Comparison of ENCODE assay signal across 8 mouse cellular contexts in genomic region chr7:44847772-44848171, GRCm38 (mm10). TPM values are rescaled to one million over a fixed set of nuclear protein-coding genes. Genes with fewer than 3 reads are reported as not detected.
DNase-seq lines count a peak whose midpoint lies in the region; ATAC-seq and TF ChIP-seq lines count a peak whose summit lies in the region.

No protein-coding gene starts in this region.

- no peaks in the 10 kb centered on the region for H3K9me3 ChIP-seq in kidney, embryonic 16.5 days (ENCODE audit: low read length)
- no peaks in the 10 kb centered on the region for H3K9me3 ChIP-seq in hindbrain, embryonic 14.5 days (ENCODE audit: control insufficient read depth, low read length)
- H3K9me3 ChIP-seq in midbrain, embryonic 16.5 days (replicated peaks; ENCODE audit: control insufficient read depth, low read length, poor library complexity, severe bottlenecking): no peaks in the 10 kb centered on the region

- WGBS in kidney, embryonic 16.5 days: 75% methylated on average over 5 of the region's 5 CpGs
- 81% methylated on average over 5 of the region's 5 CpGs for WGBS in hindbrain, embryonic 14.5 days
- WGBS in midbrain, embryonic 16.5 days: 83% methylated on average over 5 of the region's 5 CpGs

- no peak for TF ChIP-seq CTCF in cortical plate, adult 2 months (IDR thresholded peaks at IDR 0.05; ENCODE audit: extremely low read depth, insufficient read depth, low read length)

- no peak for DNase-seq in kidney, postnatal 14 days
- no peak for DNase-seq in hindbrain, embryonic 14.5 days (ENCODE audit: low spot score)
- DNase-seq in thymus, postnatal 4 days: no peak
- no peak for DNase-seq in frontal cortex, postnatal 10 days (ENCODE audit: low spot score in 2 of 2)

- H3K4me1 ChIP-seq in kidney, embryonic 16.5 days (ENCODE audit: insufficient read depth, low read length): peaks cover 23% of the 10 kb centered on the region
- peaks cover 3% of the 10 kb centered on the region for H3K4me1 ChIP-seq in cortical plate, adult 2 months (ENCODE audit: control insufficient read depth, insufficient read depth, low read length)
- H3K4me1 ChIP-seq in hindbrain, embryonic 14.5 days (replicated peaks; ENCODE audit: control insufficient read depth, insufficient read depth, low read length): peaks cover 19% of the 10 kb centered on the region
- peaks cover 20% of the 10 kb centered on the region for H3K4me1 ChIP-seq in midbrain, embryonic 16.5 days (ENCODE audit: control insufficient read depth, insufficient read depth, low read length)

- TF ChIP-seq POLR2A in cortical plate, adult 2 months (IDR thresholded peaks at IDR 0.05; ENCODE audit: extremely low read depth, insufficient read depth, low read length): no peak

- H3K27ac ChIP-seq in kidney, embryonic 16.5 days (ENCODE audit: low read length): peak overlapping the region; percentile 99; the same call in 1 of the 2 replicates
- no peak overlapping the region for H3K27ac ChIP-seq in cortical plate, adult 2 months (ENCODE audit: insufficient read depth, low read length)
- peak overlapping the region; percentile 98 for H3K27ac ChIP-seq in hindbrain, embryonic 14.5 days
- H3K27ac ChIP-seq in midbrain, embryonic 16.5 days (ENCODE audit: low read length): no peak overlapping the region; the same call in 1 of the 2 replicates

- peak overlapping the region; percentile 93 for H3K9ac ChIP-seq in kidney, embryonic 16.5 days (replicated peaks; ENCODE audit: low read length)
- peak overlapping the region; percentile 50 for H3K9ac ChIP-seq in hindbrain, embryonic 14.5 days
- peak overlapping the region; percentile 56 for H3K9ac ChIP-seq in midbrain, embryonic 16.5 days (ENCODE audit: low read depth, low read length)

- peak overlapping the region; percentile 81 for H3K4me3 ChIP-seq in kidney, embryonic 16.5 days (ENCODE audit: low read length)
- peak overlapping the region; percentile 45 for H3K4me3 ChIP-seq in cortical plate, adult 2 months (ENCODE audit: insufficient read depth, low read length)
- peak overlapping the region; percentile 74 for H3K4me3 ChIP-seq in hindbrain, embryonic 14.5 days (replicated peaks; ENCODE audit: low read length)
- H3K4me3 ChIP-seq in midbrain, embryonic 16.5 days (ENCODE audit: low read depth, low read length): peak overlapping the region; percentile 57

- peak overlapping the region; percentile 85 for H3K4me2 ChIP-seq in kidney, embryonic 16.5 days (replicated peaks; ENCODE audit: low read depth, low read length)
- H3K4me2 ChIP-seq in hindbrain, embryonic 14.5 days (replicated peaks): peak overlapping the region; percentile 85
- peak overlapping the region; percentile 67 for H3K4me2 ChIP-seq in midbrain, embryonic 16.5 days (ENCODE audit: low read length)

- H3K36me3 ChIP-seq in kidney, embryonic 16.5 days (ENCODE audit: insufficient read depth, low read length): peaks cover 48% of the 10 kb centered on the region
- H3K36me3 ChIP-seq in hindbrain, embryonic 14.5 days (replicated peaks; ENCODE audit: control insufficient read depth, insufficient read depth): peaks cover 45% of the 10 kb centered on the region
- H3K36me3 ChIP-seq in midbrain, embryonic 16.5 days (ENCODE audit: control insufficient read depth, insufficient read depth, low read length): peaks cover 36% of the 10 kb centered on the region

- no peak for ATAC-seq in kidney, embryonic 16.5 days (ENCODE audit: low FRiP score, low TSS enrichment)
- no peak for ATAC-seq in hindbrain, embryonic 14.5 days (ENCODE audit: low FRiP score)
- ATAC-seq in midbrain, embryonic 16.5 days: no peak
- ATAC-seq in megakaryocyte progenitor cell, adult 5-6 weeks (replicated peaks; ENCODE audit: poor library complexity): no peak

- no peaks in the 10 kb centered on the region for H3K27me3 ChIP-seq in kidney, embryonic 16.5 days (ENCODE audit: insufficient read depth, low read length)
- H3K27me3 ChIP-seq in hindbrain, embryonic 14.5 days (ENCODE audit: control insufficient read depth, insufficient read depth, low read length): no peaks in the 10 kb centered on the region
- H3K27me3 ChIP-seq in midbrain, embryonic 16.5 days (ENCODE audit: control insufficient read depth, insufficient read depth, low read depth, low read length): no peaks in the 10 kb centered on the region

RNA-seq across cellular contexts. Expression of gene Akt1s1, which starts 1.0 kb away (rescaled TPM):
- 117 and 126 TPM in 2 replicates for polyA plus RNA-seq in kidney, embryonic 16.5 days (2015; fragmentation: Nextera tagmentation; extraction: Ambion mirVana)
- 97.5 and 101 TPM in 2 replicates for polyA plus RNA-seq in cortical plate, adult 2 months (2012; rRNA removed)
- 57.6 and 59.1 TPM in 2 replicates for polyA plus RNA-seq in hindbrain, embryonic 14.5 days (2014; fragmentation: Nextera tagmentation; extraction: Ambion mirVana)
- 82.2 and 83.2 TPM in 2 replicates for polyA plus RNA-seq in midbrain, embryonic 16.5 days (2015; fragmentation: Nextera tagmentation; extraction: Ambion mirVana)
- 8.0 and 10.4 TPM in 2 replicates for total RNA-seq in megakaryocyte progenitor cell, adult 5-6 weeks (2015)
- total RNA-seq in megakaryocyte progenitor cell, adult 5-6 weeks (2017): 23.9 and 24.9 TPM in 2 replicates

RNA-seq across cellular contexts. Expression of gene Tbc1d17, which starts 1.1 kb away (rescaled TPM):
- polyA plus RNA-seq in kidney, embryonic 16.5 days (2015; fragmentation: Nextera tagmentation; extraction: Ambion mirVana): 93.9 and 94.9 TPM in 2 replicates
- polyA plus RNA-seq in cortical plate, adult 2 months (2012; rRNA removed): 95.0 and 99.8 TPM in 2 replicates
- polyA plus RNA-seq in hindbrain, embryonic 14.5 days (2014; fragmentation: Nextera tagmentation; extraction: Ambion mirVana): 98.5 and 104 TPM in 2 replicates
- 118 and 123 TPM in 2 replicates for polyA plus RNA-seq in midbrain, embryonic 16.5 days (2015; fragmentation: Nextera tagmentation; extraction: Ambion mirVana)
- total RNA-seq in megakaryocyte progenitor cell, adult 5-6 weeks (2015): 15.2 and 19.2 TPM in 2 replicates
- total RNA-seq in megakaryocyte progenitor cell, adult 5-6 weeks (2017): 13.6 and 13.8 TPM in 2 replicates

RNA-seq across cellular contexts. Expression of gene Pnkp, which starts 9.2 kb away (rescaled TPM):
- 38.7 and 40.4 TPM in 2 replicates for polyA plus RNA-seq in kidney, embryonic 16.5 days (2015; fragmentation: Nextera tagmentation; extraction: Ambion mirVana)
- polyA plus RNA-seq in cortical plate, adult 2 months (2012; rRNA removed): 35.6 and 40.8 TPM in 2 replicates
- 23.4 and 26.5 TPM in 2 replicates for polyA plus RNA-seq in hindbrain, embryonic 14.5 days (2014; fragmentation: Nextera tagmentation; extraction: Ambion mirVana)
- 27.9 and 30.4 TPM in 2 replicates for polyA plus RNA-seq in midbrain, embryonic 16.5 days (2015; fragmentation: Nextera tagmentation; extraction: Ambion mirVana)
- 43.4 and 49.9 TPM in 2 replicates for total RNA-seq in megakaryocyte progenitor cell, adult 5-6 weeks (2015)
- 60.7 and 69.8 TPM in 2 replicates for total RNA-seq in megakaryocyte progenitor cell, adult 5-6 weeks (2017)

RNA-seq across cellular contexts. Expression of gene Ptov1, which starts 21.8 kb away (rescaled TPM):
- 371 and 404 TPM in 2 replicates for polyA plus RNA-seq in kidney, embryonic 16.5 days (2015; fragmentation: Nextera tagmentation; extraction: Ambion mirVana)
- 359 and 377 TPM in 2 replicates for polyA plus RNA-seq in cortical plate, adult 2 months (2012; rRNA removed)
- polyA plus RNA-seq in hindbrain, embryonic 14.5 days (2014; fragmentation: Nextera tagmentation; extraction: Ambion mirVana): 430 and 454 TPM in 2 replicates
- 419 and 448 TPM in 2 replicates for polyA plus RNA-seq in midbrain, embryonic 16.5 days (2015; fragmentation: Nextera tagmentation; extraction: Ambion mirVana)
- total RNA-seq in megakaryocyte progenitor cell, adult 5-6 weeks (2015): 55.3 and 63.9 TPM in 2 replicates
- 25.5 and 41.5 TPM in 2 replicates for total RNA-seq in megakaryocyte progenitor cell, adult 5-6 weeks (2017)

RNA-seq across cellular contexts. Expression of gene Atf5, which starts 31.3 kb away (rescaled TPM):
- polyA plus RNA-seq in kidney, embryonic 16.5 days (2015; fragmentation: Nextera tagmentation; extraction: Ambion mirVana): 3.5 and 4.3 TPM in 2 replicates
- 15.9 and 17.5 TPM in 2 replicates for polyA plus RNA-seq in cortical plate, adult 2 months (2012; rRNA removed)
- polyA plus RNA-seq in hindbrain, embryonic 14.5 days (2014; fragmentation: Nextera tagmentation; extraction: Ambion mirVana): 2.2 and 2.5 TPM in 2 replicates
- polyA plus RNA-seq in midbrain, embryonic 16.5 days (2015; fragmentation: Nextera tagmentation; extraction: Ambion mirVana): 2.5 and 3.0 TPM in 2 replicates
- 4.0 and 4.8 TPM in 2 replicates for total RNA-seq in megakaryocyte progenitor cell, adult 5-6 weeks (2015)
- total RNA-seq in megakaryocyte progenitor cell, adult 5-6 weeks (2017): 1.5 and 1.9 TPM in 2 replicates

Comparison
In these comparisons a context has a peak if more than half of its experiments do, and no peak if none do; other contexts are left out.
1. H3K27ac ChIP-seq: peak in kidney, embryonic 16.5 days (single experiment) and hindbrain, embryonic 14.5 days (single experiment); none in cortical plate, adult 2 months (single experiment) and midbrain, embryonic 16.5 days (single experiment).
2. Peak in every context shown above with its lines, with median percentiles within 50 percentile points of each other: H3K4me2 ChIP-seq, H3K4me3 ChIP-seq and H3K9ac ChIP-seq.